Mouse (Mus musculus) layer of hippocampus, adult 8-10 months (tissue): ENCODE data around the gene Ptprd. TPM values are rescaled to one million over a fixed set of nuclear protein-coding genes. Genes with fewer than 3 reads are reported as not detected.

Experiments
- DNase-seq, 2 experiments: peaks; one replicate each; pipeline ENCODE4 v3.0.0; 2022; ENCODE audit warnings: low spot score in 2 of 2
- total RNA-seq, 4 experiments: library from RNA; stranded (reverse); gene quantifications; 2 replicates each; pipeline ENCODE4 v1.2.4; 2022

Gene Ptprd
- total RNA-seq, 4 experiments from 2014 or later: 169 to 218 (median 185) TPM

GRCm38 (mm10) chr4:76327346-76327745 is 1884.4 kb downstream of the Ptprd start:
- DNase-seq: no peak

- DNase-seq: no peak
These were observed 1886.1 kb downstream of the Ptprd start for GRCm38 (mm10) chr4:76325646-76326045.

GRCm38 (mm10) chr4:76324928-76325327 is 1886.8 kb downstream of the Ptprd start:
- no peak for DNase-seq

DNA sequence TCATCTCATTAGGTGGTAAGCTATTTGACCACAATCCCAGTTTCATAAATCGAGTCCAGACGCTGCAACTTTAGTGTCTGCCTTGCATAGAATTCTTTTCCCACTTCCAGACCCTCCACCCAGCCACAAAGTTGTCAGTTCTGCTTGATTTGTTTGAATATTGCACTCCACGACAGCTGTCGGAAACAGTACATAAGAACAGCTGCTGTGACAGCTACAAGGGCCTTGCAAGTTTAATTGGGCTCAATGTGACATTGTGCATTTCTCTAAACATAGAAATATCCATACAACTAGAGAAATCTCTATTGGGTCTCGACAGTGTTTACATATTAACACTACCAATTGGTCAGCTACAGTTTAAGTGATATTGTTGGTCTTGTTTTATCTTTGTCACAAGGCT is 1887.3 kb downstream of the Ptprd start:
- DNase-seq: no peak

DNA sequence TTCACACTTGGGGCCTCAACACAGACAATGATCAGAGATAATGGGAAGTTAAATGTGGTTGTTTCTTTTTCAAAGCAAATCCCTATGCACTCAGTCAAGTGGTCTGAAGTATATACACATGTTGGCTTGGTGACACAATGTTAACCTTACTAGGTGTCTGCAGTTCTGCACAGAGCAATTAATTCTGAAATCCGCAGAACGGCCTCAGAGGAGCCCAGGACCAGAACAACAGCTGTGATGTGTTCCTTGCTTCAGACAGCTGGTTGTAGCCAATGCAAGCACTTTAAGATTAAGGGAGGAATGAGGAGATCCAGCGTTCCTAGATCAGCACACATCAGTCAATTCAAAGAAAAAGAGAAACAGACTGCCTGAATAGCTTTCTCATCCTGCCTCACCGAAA is 1891.9 kb downstream of the Ptprd start:
- no peak for DNase-seq

GRCm38 (mm10) chr4:76315977-76316376 is 1895.8 kb downstream of the Ptprd start:
- no peak for DNase-seq

- DNase-seq: no peak
These were observed 1898.0 kb downstream of the Ptprd start for GRCm38 (mm10) chr4:76313749-76314148.

- no peak for DNase-seq
These were observed 1899.2 kb downstream of the Ptprd start for GRCm38 (mm10) chr4:76312593-76312992.

- no peak for DNase-seq
These were observed 1905.8 kb downstream of the Ptprd start for GRCm38 (mm10) chr4:76305987-76306386.

- DNase-seq: no peak
These were observed 1914.4 kb downstream of the Ptprd start for GRCm38 (mm10) chr4:76297375-76297774.

DNA sequence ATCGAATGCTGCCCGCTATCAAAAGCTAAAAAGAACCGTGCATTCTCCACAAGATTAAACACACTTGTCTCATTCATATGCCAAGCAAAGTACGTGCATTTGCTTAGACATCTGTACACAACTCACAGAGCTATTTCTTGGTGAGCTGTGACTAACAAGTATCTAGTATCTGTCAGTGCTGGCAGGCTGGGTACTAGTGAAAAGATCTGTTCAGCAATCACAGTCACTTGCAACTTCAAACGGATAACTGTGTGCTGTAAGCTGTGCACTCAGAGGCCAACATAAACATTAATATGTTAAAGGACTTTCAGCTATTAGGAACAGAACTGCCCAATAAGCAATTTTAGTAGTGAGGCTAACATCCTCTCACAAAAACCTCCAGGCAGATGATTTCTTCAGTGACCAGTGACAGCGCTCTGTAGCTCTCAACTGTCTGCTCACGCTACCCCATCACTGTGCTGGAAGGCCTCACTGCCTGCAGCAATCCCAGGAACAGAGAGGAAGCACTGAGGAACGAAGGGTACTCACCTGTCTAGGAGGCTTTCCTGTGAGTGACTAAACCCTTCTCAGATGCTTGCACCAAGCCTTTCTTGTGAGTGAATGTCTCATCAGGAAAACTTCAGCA is 1918.9 kb downstream of the Ptprd start:
- DNase-seq: no peak

- no peak for DNase-seq
These were observed 1921.3 kb downstream of the Ptprd start for GRCm38 (mm10) chr4:76290484-76290818.

- DNase-seq: no peak
These were observed 1921.9 kb downstream of the Ptprd start for GRCm38 (mm10) chr4:76289612-76290483.

GRCm38 (mm10) chr4:76286016-76286415 is 1925.7 kb downstream of the Ptprd start:
- no peak for DNase-seq

GRCm38 (mm10) chr4:76282886-76283285 is 1928.9 kb downstream of the Ptprd start:
- DNase-seq: no peak

GRCm38 (mm10) chr4:76262727-76263126 is 1949.0 kb downstream of the Ptprd start:
- no peak for DNase-seq

DNA sequence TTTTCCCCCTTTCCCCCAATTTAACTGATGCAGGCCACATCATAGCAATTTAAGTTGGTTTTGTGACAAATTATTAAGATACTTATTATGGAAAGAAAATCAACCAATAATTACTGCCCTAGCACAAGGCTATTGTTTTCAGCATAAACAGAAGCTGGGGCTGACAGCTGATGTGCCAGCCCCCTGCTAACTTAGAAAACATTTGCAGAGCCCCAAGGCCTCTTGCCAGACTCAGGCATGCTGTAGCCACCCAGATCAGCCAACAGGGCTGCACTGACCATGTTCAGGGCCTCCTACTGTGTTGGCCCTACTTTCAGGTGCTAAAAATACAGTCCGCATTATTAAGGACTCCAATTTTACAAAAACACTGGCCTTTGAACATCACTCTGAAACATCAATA is 1951.1 kb downstream of the Ptprd start:
- no peak for DNase-seq

GRCm38 (mm10) chr4:76260286-76260685 is 1951.5 kb downstream of the Ptprd start:
- DNase-seq: no peak

DNA sequence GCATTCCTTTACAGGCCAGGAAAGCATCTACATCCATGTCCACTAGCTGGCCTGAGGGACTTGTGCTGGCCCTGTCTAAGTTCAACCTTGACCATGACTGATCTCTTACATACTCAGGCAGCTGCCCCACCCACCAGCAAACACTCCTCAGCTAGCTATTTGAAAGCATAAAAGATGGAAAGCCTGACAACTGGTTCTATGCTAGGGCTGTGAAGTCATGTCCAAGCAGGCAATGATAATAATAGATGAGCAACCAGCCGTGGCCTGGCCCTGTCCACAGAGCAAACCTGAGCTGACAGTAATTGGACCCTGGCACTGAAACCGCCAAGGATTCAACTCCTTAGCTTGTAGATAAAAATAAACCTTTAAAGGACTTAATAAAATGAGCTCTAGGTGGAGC is 1952.1 kb downstream of the Ptprd start:
- no peak for DNase-seq

DNA sequence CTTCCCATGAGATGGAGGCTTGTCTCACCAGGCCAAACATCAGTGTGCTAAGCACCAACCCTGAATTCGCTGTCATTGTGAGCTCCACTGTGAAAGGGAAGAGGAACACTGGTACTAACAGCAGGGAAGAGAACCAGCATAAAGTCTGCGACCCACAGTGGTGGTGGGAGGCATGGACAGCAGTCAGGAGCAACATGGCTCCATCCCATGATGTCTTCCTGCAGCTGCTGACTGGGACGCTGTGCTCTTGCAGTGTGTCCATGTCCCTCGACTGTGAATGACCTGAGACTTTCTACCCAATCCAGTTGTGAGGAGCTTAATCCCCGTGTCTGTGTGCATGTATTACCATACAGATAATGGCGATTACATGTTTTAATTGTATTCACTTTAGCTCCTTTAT is 1967.4 kb downstream of the Ptprd start:
- no peak for DNase-seq

DNA sequence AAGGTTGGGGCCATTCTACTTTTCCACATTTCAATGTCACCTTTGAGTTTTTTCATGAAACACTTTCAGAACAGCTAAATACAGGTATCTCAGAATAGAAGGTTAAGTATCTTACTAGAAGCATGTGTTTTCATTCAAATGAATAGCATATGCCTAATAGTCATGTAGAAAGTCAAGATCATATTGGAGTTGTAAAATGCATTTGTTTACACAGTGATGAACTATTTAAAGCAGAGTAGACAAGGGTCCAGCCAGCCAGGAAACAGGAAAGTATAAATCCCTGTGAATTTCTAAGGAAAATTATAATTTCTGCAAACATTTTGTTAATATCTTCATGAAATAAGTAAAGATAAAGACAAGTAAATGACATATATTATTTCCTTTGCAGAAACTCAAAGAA is 1970.2 kb downstream of the Ptprd start:
- no peak for DNase-seq

DNA sequence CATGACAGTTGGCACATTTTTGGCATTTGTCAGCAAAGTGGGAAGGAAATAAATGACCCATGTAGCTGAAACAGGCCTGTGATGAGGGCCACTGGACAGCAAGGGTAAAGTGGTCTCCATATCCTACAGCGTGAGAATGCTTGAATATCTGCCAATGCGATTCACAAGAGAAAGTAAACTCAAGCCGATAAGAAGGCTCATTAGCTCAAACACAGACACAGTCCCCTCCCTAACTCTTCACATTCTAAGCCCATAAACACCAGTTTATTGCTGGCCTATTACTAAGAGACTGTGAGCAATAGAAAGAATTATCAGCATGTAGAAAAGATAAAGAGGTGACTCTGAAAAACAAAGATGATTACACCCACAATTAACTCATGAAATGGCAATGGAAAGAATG is 1970.6 kb downstream of the Ptprd start:
- DNase-seq: no peak

- no peak for DNase-seq
These were observed 1972.7 kb downstream of the Ptprd start for GRCm38 (mm10) chr4:76239063-76239462.
